In the genomic region with DNA sequence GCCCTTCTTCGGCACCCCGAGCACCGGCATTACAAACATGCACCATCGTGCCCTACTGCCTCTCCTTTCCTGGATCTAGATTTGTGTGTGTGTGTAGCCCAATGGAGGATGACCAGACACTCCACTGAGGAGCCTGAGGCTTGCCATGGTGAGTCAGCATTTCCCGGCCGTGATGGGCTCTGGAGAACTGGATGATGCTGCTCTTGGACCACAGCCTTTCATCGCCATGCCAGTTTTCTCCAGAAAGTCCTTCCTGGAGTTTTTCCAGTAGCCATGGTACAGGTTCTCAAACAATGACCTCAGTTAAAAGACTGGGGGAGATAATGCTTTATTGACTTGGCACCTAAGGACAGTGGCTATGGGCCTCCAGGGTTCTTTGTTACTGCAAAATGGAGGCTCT, we compare ENCODE assay signal across 29 mouse cellular contexts. TPM values are rescaled to one million over a fixed set of nuclear protein-coding genes. Genes with fewer than 3 reads are reported as not detected.
DNase-seq lines count a peak whose midpoint lies in the region; ATAC-seq and TF ChIP-seq lines count a peak whose summit lies in the region.
"Had no signal": no experiment of that assay in that cellular context is flagged by ENCODE, and none has a peak within 500 bp of the region (broad histone marks: within the 10 kb centered on the region; RNA-seq: fewer than 3 reads in every experiment).

No protein-coding gene starts in this region.

- H3K36me3 ChIP-seq in liver, embryonic 12.5 days: no peaks in the 10 kb centered on the region
- H3K36me3 ChIP-seq in liver, postnatal 0 days (replicated peaks; ENCODE audit: insufficient read depth, low read length): no peaks in the 10 kb centered on the region
- H3K36me3 ChIP-seq in liver, embryonic 14.5 days (replicated peaks; ENCODE audit: control insufficient read depth, insufficient read depth, low read depth): no peaks in the 10 kb centered on the region
- H3K36me3 ChIP-seq: embryonic facial prominence, embryonic 13.5 days; heart, embryonic 15.5 days; intestine, embryonic 15.5 days; limb, embryonic 12.5 days; midbrain, embryonic 13.5 days had no signal

- no peak overlapping the region for H3K9ac ChIP-seq in liver, embryonic 12.5 days
- no peak overlapping the region for H3K9ac ChIP-seq in liver, postnatal 0 days (replicated peaks)
- no peak overlapping the region for H3K9ac ChIP-seq in liver, embryonic 14.5 days (replicated peaks)
- H3K9ac ChIP-seq: embryonic facial prominence, embryonic 13.5 days; heart, embryonic 15.5 days; intestine, embryonic 15.5 days; limb, embryonic 12.5 days; midbrain, embryonic 13.5 days had no signal

- TF ChIP-seq EP300 in liver, postnatal 0 days (IDR thresholded peaks at IDR 0.05; ENCODE audit: low read depth): no peak
- TF ChIP-seq EP300 in liver, embryonic 14.5 days (IDR thresholded peaks at IDR 0.05; ENCODE audit: low read depth): no peak

- peak; percentile 53 for DNase-seq in cerebellum, adult 9-11 months
- DNase-seq in cerebellum, postnatal 4 days (ENCODE audit: low spot score in 2 of 2): no peak
- no peak for DNase-seq in liver, postnatal 0 days
- DNase-seq in Muller cell, postnatal 12 days (ENCODE audit: inconsistent ontology term): peak; percentile 46
- DNase-seq in liver, embryonic 14.5 days (ENCODE audit: low read depth in 3 of 3, low spot score in 3 of 3): no peak
- no peak for DNase-seq in testis, postnatal 14 days (ENCODE audit: low spot score)
- DNase-seq: adrenal gland, adult 2 months; cerebellum, adult 11-12 months; cerebellum, postnatal 25 days; embryo, embryonic 11 days; gastrocnemius, postnatal 10 days; heart, adult 18-20 months; kidney, adult 8-10 months; kidney, postnatal 10 days; lung, adult 2 months; lung, postnatal 14 days; thymus, postnatal 14 days had no signal

- no peak overlapping the region for H3K4me3 ChIP-seq in liver, embryonic 12.5 days
- H3K4me3 ChIP-seq in liver, postnatal 0 days (ENCODE audit: low read depth, low read length): no peak overlapping the region
- no peak overlapping the region for H3K4me3 ChIP-seq in liver, embryonic 14.5 days (ENCODE audit: insufficient read depth in 1 of 2, low read depth in 2 of 2, low read length in 2 of 2)
- H3K4me3 ChIP-seq: embryonic facial prominence, embryonic 13.5 days; erythroblast, embryonic 14.5 days; heart, embryonic 15.5 days; intestine, embryonic 15.5 days; limb, embryonic 12.5 days; midbrain, embryonic 13.5 days had no signal

- H3K4me1 ChIP-seq in liver, embryonic 12.5 days: peaks cover 67% of the 10 kb centered on the region
- peaks cover 51% of the 10 kb centered on the region for H3K4me1 ChIP-seq in liver, postnatal 0 days (ENCODE audit: insufficient read depth)
- peaks cover 45 to 53% of the 10 kb centered on the region in 2 experiments for H3K4me1 ChIP-seq in liver, embryonic 14.5 days (replicated peaks; ENCODE audit: control insufficient read depth in 2 of 2, insufficient read depth in 2 of 2, low read length in 1 of 2)

- peaks cover 4% of the 10 kb centered on the region; the same call in 1 of the 2 replicates for H3K27me3 ChIP-seq in liver, embryonic 12.5 days (replicated peaks)
- H3K27me3 ChIP-seq in liver, postnatal 0 days (ENCODE audit: insufficient read depth, low read length): no peaks in the 10 kb centered on the region
- no peaks in the 10 kb centered on the region for H3K27me3 ChIP-seq in liver, embryonic 14.5 days (ENCODE audit: control insufficient read depth, insufficient read depth, low read length)
- H3K27me3 ChIP-seq: heart, embryonic 15.5 days; intestine, embryonic 15.5 days; limb, embryonic 12.5 days; midbrain, embryonic 13.5 days had no signal

- WGBS in liver, embryonic 12.5 days (ENCODE audit: insufficient replicate concordance): 81% methylated on average over 7 of the region's 7 CpGs
- 95% methylated on average over 7 of the region's 7 CpGs for WGBS in liver, postnatal 0 days (ENCODE audit: insufficient replicate concordance)
- WGBS in liver, embryonic 14.5 days (ENCODE audit: insufficient replicate concordance): 79% methylated on average over 7 of the region's 7 CpGs

- no peak for ATAC-seq in liver, embryonic 12.5 days
- ATAC-seq in liver, postnatal 0 days: no peak
- no peak for ATAC-seq in liver, embryonic 14.5 days (ENCODE audit: insufficient read depth)
- ATAC-seq in frontal cortex, adult (ENCODE audit: low TSS enrichment): no peak
- ATAC-seq: forebrain, embryonic 14.5 days; hindbrain, embryonic 16.5 days; intestine, embryonic 15.5 days; midbrain, embryonic 13.5 days had no signal

- H3K4me2 ChIP-seq in liver, embryonic 12.5 days: no peak overlapping the region
- H3K4me2 ChIP-seq in liver, postnatal 0 days (ENCODE audit: low read depth, low read length): no peak overlapping the region
- no peak overlapping the region for H3K4me2 ChIP-seq in liver, embryonic 14.5 days (ENCODE audit: low read depth)
- H3K4me2 ChIP-seq: embryonic facial prominence, embryonic 13.5 days; heart, embryonic 15.5 days; intestine, embryonic 15.5 days; limb, embryonic 12.5 days; midbrain, embryonic 13.5 days had no signal

- no peaks in the 10 kb centered on the region for H3K9me3 ChIP-seq in liver, embryonic 12.5 days (replicated peaks)
- no peaks in the 10 kb centered on the region for H3K9me3 ChIP-seq in liver, postnatal 0 days (ENCODE audit: low read length)
- no peaks in the 10 kb centered on the region for H3K9me3 ChIP-seq in liver, embryonic 14.5 days (ENCODE audit: control insufficient read depth, low read length)
- H3K9me3 ChIP-seq: embryonic facial prominence, embryonic 13.5 days; heart, embryonic 15.5 days; intestine, embryonic 15.5 days; limb, embryonic 12.5 days; midbrain, embryonic 13.5 days had no signal

- no peak for TF ChIP-seq CTCF in liver, postnatal 0 days (IDR thresholded peaks at IDR 0.05; ENCODE audit: low read depth)
- no peak for TF ChIP-seq CTCF in liver, embryonic 14.5 days (IDR thresholded peaks at IDR 0.05; ENCODE audit: low read depth)

- H3K27ac ChIP-seq in liver, embryonic 12.5 days: peak overlapping the region; percentile 99
- H3K27ac ChIP-seq in liver, postnatal 0 days (ENCODE audit: low read depth): no peak overlapping the region
- H3K27ac ChIP-seq in liver, embryonic 14.5 days: peak overlapping the region; percentile 38
- H3K27ac ChIP-seq: embryonic facial prominence, embryonic 13.5 days; heart, embryonic 15.5 days; intestine, embryonic 15.5 days; limb, embryonic 12.5 days; midbrain, embryonic 13.5 days had no signal

RNA-seq across cellular contexts. Expression of gene Ssc4d, which starts 14.4 kb away (rescaled TPM):
- 2.0 TPM in 2 replicates for polyA plus RNA-seq in liver, embryonic 12.5 days (2016; fragmentation: Nextera tagmentation; extraction: Ambion mirVana)
- 1.7 and 1.9 TPM in 2 replicates for polyA plus RNA-seq in liver, postnatal 0 days (2015; fragmentation: Nextera tagmentation; extraction: Ambion mirVana)
- polyA plus RNA-seq in liver, embryonic 14.5 days (2012; rRNA removed): 2.3 and 2.8 TPM in 2 replicates
- 1.5 and 2.1 TPM in 2 replicates for polyA plus RNA-seq in liver, embryonic 14.5 days (2014; fragmentation: Nextera tagmentation; extraction: Ambion mirVana)

RNA-seq across cellular contexts. Expression of gene Zp3, which starts 20.0 kb away (rescaled TPM):
- polyA plus RNA-seq in liver, embryonic 12.5 days (2016; fragmentation: Nextera tagmentation; extraction: Ambion mirVana): not detected in 2 replicates
- polyA plus RNA-seq in liver, postnatal 0 days (2015; fragmentation: Nextera tagmentation; extraction: Ambion mirVana): not detected in 2 replicates
- 0.03 TPM in 1 of 2 replicates, not detected in the other for polyA plus RNA-seq in liver, embryonic 14.5 days (2012; rRNA removed)
- polyA plus RNA-seq in liver, embryonic 14.5 days (2014; fragmentation: Nextera tagmentation; extraction: Ambion mirVana): not detected in 2 replicates
- polyA plus RNA-seq: adrenal gland, adult 2 months; embryonic facial prominence, embryonic 13.5 days; erythroblast, embryonic 14.5 days; heart, embryonic 15.5 days; hindbrain, embryonic 16.5 days; limb, embryonic 12.5 days; midbrain, embryonic 13.5 days; neural tube, embryonic 11.5 days; spleen, adult 2 months had no signal

RNA-seq across cellular contexts. Expression of gene Ywhag, which starts 25.5 kb away (rescaled TPM):
- polyA plus RNA-seq in liver, embryonic 12.5 days (2016; fragmentation: Nextera tagmentation; extraction: Ambion mirVana): 121 and 128 TPM in 2 replicates
- 56.7 and 66.8 TPM in 2 replicates for polyA plus RNA-seq in liver, postnatal 0 days (2015; fragmentation: Nextera tagmentation; extraction: Ambion mirVana)
- 21.7 and 25.9 TPM in 2 replicates for polyA plus RNA-seq in liver, embryonic 14.5 days (2012; rRNA removed)
- polyA plus RNA-seq in liver, embryonic 14.5 days (2014; fragmentation: Nextera tagmentation; extraction: Ambion mirVana): 26.3 and 30.1 TPM in 2 replicates

RNA-seq across cellular contexts. Expression of gene Dtx2, which starts 34.7 kb away (rescaled TPM):
- 11.3 and 12.5 TPM in 2 replicates for polyA plus RNA-seq in liver, embryonic 12.5 days (2016; fragmentation: Nextera tagmentation; extraction: Ambion mirVana)
- 4.8 and 4.9 TPM in 2 replicates for polyA plus RNA-seq in liver, postnatal 0 days (2015; fragmentation: Nextera tagmentation; extraction: Ambion mirVana)
- 3.4 and 5.0 TPM in 2 replicates for polyA plus RNA-seq in liver, embryonic 14.5 days (2012; rRNA removed)
- polyA plus RNA-seq in liver, embryonic 14.5 days (2014; fragmentation: Nextera tagmentation; extraction: Ambion mirVana): 5.1 and 5.4 TPM in 2 replicates

Comparison
In these comparisons a context has a peak if more than half of its experiments do, and no peak if none do; other contexts are left out.
1. DNase-seq: peak in cerebellum, adult 9-11 months (single experiment) and Muller cell, postnatal 12 days (single experiment); none in cerebellum, postnatal 4 days (0 of 2), liver, postnatal 0 days (single experiment), liver, embryonic 14.5 days (0 of 3) and testis, postnatal 14 days (single experiment).